In the genomic region with DNA sequence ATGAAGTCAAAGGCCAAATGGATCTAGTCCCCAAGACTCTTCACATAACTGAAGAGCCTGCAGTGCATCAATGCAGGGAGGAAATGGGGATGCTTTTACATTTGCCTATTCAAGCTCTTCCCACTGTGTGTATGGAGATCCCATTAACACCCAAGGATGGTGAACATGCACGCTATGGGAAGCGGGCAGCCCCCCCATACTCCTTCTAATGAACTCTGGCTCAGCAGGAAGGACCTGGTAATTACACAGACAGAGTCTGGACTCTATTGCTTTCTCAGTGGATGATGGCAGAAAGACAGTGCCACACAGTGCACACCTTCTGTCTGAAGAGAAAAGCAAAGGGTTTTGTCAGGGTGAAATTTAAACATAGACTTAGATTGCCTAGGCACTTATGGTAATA, we compare ENCODE assay signal across 14 mouse cellular contexts.
A peak's percentile ranks its signal among the peaks of the same experiment; 100 is the strongest.
DNase-seq lines count a peak whose midpoint lies in the region; ATAC-seq lines count a peak whose summit lies in the region.
"Had no signal": no experiment of that assay in that cellular context is flagged by ENCODE, and none has a peak within 500 bp of the region (broad histone marks: within the 10 kb centered on the region; RNA-seq: fewer than 3 reads in every experiment).

No protein-coding gene starts in this region.

- no peaks in the 10 kb centered on the region for H3K27me3 ChIP-seq in embryonic facial prominence, embryonic 12.5 days
- H3K27me3 ChIP-seq in embryonic facial prominence, embryonic 10.5 days (replicated peaks; ENCODE audit: low read depth, poor library complexity, severe bottlenecking): no peaks in the 10 kb centered on the region
- no peaks in the 10 kb centered on the region for H3K27me3 ChIP-seq in neural tube, embryonic 13.5 days
- no peaks in the 10 kb centered on the region for H3K27me3 ChIP-seq in hindbrain, embryonic 15.5 days
- H3K27me3 ChIP-seq: liver, embryonic 13.5 days had no signal

- WGBS in embryonic facial prominence, embryonic 12.5 days: 47% methylated on average over 2 of the region's 2 CpGs
- 28% methylated on average over 2 of the region's 2 CpGs for WGBS in embryonic facial prominence, embryonic 10.5 days
- WGBS in neural tube, embryonic 13.5 days: 20% methylated on average over 2 of the region's 2 CpGs
- 25% methylated on average over 2 of the region's 2 CpGs for WGBS in hindbrain, embryonic 15.5 days

- intact Hi-C loops in heart, postnatal 36 days (cut with DNase I): no loop called here

- ATAC-seq in embryonic facial prominence, embryonic 12.5 days (ENCODE audit: insufficient number of reproducible peaks, insufficient read depth, low FRiP score, low TSS enrichment): 0 out of 2 replicates have a peak, but pooled peaks have one; percentile 22
- peak; percentile 79 for ATAC-seq in neural tube, embryonic 13.5 days (ENCODE audit: low read depth)
- ATAC-seq in hindbrain, embryonic 15.5 days (ENCODE audit: low FRiP score, low read depth): peak; percentile 72
- ATAC-seq: intestine, embryonic 16.5 days had no signal

- H3K27ac ChIP-seq in embryonic facial prominence, embryonic 12.5 days: no peak overlapping the region
- no peak overlapping the region for H3K27ac ChIP-seq in embryonic facial prominence, embryonic 10.5 days (replicated peaks)
- H3K27ac ChIP-seq in neural tube, embryonic 13.5 days (replicated peaks): no peak overlapping the region
- no peak overlapping the region for H3K27ac ChIP-seq in hindbrain, embryonic 15.5 days (replicated peaks)
- H3K27ac ChIP-seq: liver, embryonic 13.5 days had no signal

- H3K9ac ChIP-seq in embryonic facial prominence, embryonic 12.5 days: no peak overlapping the region
- H3K9ac ChIP-seq in neural tube, embryonic 13.5 days: no peak overlapping the region
- no peak overlapping the region for H3K9ac ChIP-seq in hindbrain, embryonic 15.5 days
- H3K9ac ChIP-seq: liver, embryonic 13.5 days had no signal

- no peak overlapping the region for H3K4me2 ChIP-seq in embryonic facial prominence, embryonic 12.5 days (replicated peaks)
- no peak overlapping the region for H3K4me2 ChIP-seq in neural tube, embryonic 13.5 days
- no peak overlapping the region for H3K4me2 ChIP-seq in hindbrain, embryonic 15.5 days
- H3K4me2 ChIP-seq: liver, embryonic 13.5 days had no signal

- H3K4me3 ChIP-seq in embryonic facial prominence, embryonic 12.5 days: no peak overlapping the region
- H3K4me3 ChIP-seq in embryonic facial prominence, embryonic 10.5 days: no peak overlapping the region
- H3K4me3 ChIP-seq in neural tube, embryonic 13.5 days: no peak overlapping the region
- H3K4me3 ChIP-seq in hindbrain, embryonic 15.5 days: no peak overlapping the region
- H3K4me3 ChIP-seq: liver, embryonic 13.5 days had no signal

- no peaks in the 10 kb centered on the region for H3K36me3 ChIP-seq in embryonic facial prominence, embryonic 12.5 days
- H3K36me3 ChIP-seq in embryonic facial prominence, embryonic 10.5 days (replicated peaks): no peaks in the 10 kb centered on the region
- H3K36me3 ChIP-seq in neural tube, embryonic 13.5 days: no peaks in the 10 kb centered on the region
- H3K36me3 ChIP-seq in hindbrain, embryonic 15.5 days: no peaks in the 10 kb centered on the region
- H3K36me3 ChIP-seq: liver, embryonic 13.5 days had no signal

- no peaks in the 10 kb centered on the region for H3K4me1 ChIP-seq in embryonic facial prominence, embryonic 12.5 days
- H3K4me1 ChIP-seq in embryonic facial prominence, embryonic 10.5 days: peaks cover 2% of the 10 kb centered on the region; the same call in 1 of the 2 replicates
- H3K4me1 ChIP-seq in neural tube, embryonic 13.5 days (replicated peaks): no peaks in the 10 kb centered on the region
- H3K4me1 ChIP-seq in hindbrain, embryonic 15.5 days (replicated peaks): no peaks in the 10 kb centered on the region
- H3K4me1 ChIP-seq: liver, embryonic 13.5 days had no signal

- no peaks in the 10 kb centered on the region for H3K9me3 ChIP-seq in embryonic facial prominence, embryonic 12.5 days
- no peaks in the 10 kb centered on the region for H3K9me3 ChIP-seq in embryonic facial prominence, embryonic 10.5 days
- H3K9me3 ChIP-seq in neural tube, embryonic 13.5 days: no peaks in the 10 kb centered on the region
- H3K9me3 ChIP-seq in hindbrain, embryonic 15.5 days: no peaks in the 10 kb centered on the region

- no peak for DNase-seq in embryonic facial prominence, embryonic 10.5 days (ENCODE audit: low spot score)
- DNase-seq in neural tube, embryonic 10.5 days (ENCODE audit: extremely low spot score, low spot score): no peak
- peak; percentile 70 for DNase-seq in retina, postnatal 1 day
- DNase-seq in layer of hippocampus, adult 18-20 months (ENCODE audit: low spot score in 2 of 2): no peak
- no peak for DNase-seq in heart, postnatal 36 days
- DNase-seq: heart, postnatal 10 days; kidney, postnatal 10 days; layer of hippocampus, adult 9-11 months; liver, embryonic 13.5 days; thymus, adult 2 months had no signal

Comparison
In these comparisons a context has a peak if more than half of its experiments do, and no peak if none do; other contexts are left out.
1. ATAC-seq: peak in every context shown above with its lines; median percentile 79 in neural tube, embryonic 13.5 days; 72 in hindbrain, embryonic 15.5 days; 22 in embryonic facial prominence, embryonic 12.5 days.